Mouse (Mus musculus): ENCODE measurements around the gene Otos.

Otos gene

GRCm38 (mm10) chr1:92611008-92611407, 37.6 kb downstream of the Otos start:
- DNase-seq (ENCODE audit: low read depth, low spot score), result peak; percentile 35

- no peak for DNase-seq (ENCODE audit: low read depth, low spot score)
Measured at GRCm38 (mm10) chr1:92607711-92608110, 40.9 kb downstream of the Otos start.

GRCm38 (mm10) chr1:92605482-92605881, 43.2 kb downstream of the Otos start, which contains the start of gene Olfr1410:
Gene Olfr1410, plus strand, starts transcription at chr1:92605782.
- no peak for DNase-seq (ENCODE audit: low read depth, low spot score)

GRCm38 (mm10) chr1:92596019-92596418, 52.6 kb downstream of the Otos start:
- DNase-seq (ENCODE audit: low read depth, low spot score), result no peak
